Mouse (Mus musculus): Measurements from ENCODE around the gene Slco1a5. TPM values are rescaled to one million over a fixed set of nuclear protein-coding genes. Genes with fewer than 3 reads are reported as not detected.

The Slco1a5 gene
- polyA plus RNA-seq, 1 experiment from 2014 or later: 0.66 TPM

Other genes starting within 250 kb of the Slco1a5 start
- gene Slco1a6, start 114.5 kb downstream of the Slco1a5 start, polyA plus RNA-seq (2015; fragmentation: Nextera tagmentation; extraction: Ambion mirVana): 0.46 and 0.48 TPM in 2 replicates
- gene Iapp, start 24.6 kb downstream of the Slco1a5 start, polyA plus RNA-seq (2015; fragmentation: Nextera tagmentation; extraction: Ambion mirVana): 0.36 TPM in 1 of 2 replicates, not detected in the other
- 21.6 and 23.7 TPM in 2 replicates for gene Pyroxd1, start 22.7 kb upstream of the Slco1a5 start, polyA plus RNA-seq (2015; fragmentation: Nextera tagmentation; extraction: Ambion mirVana)
- 23.7 and 26.3 TPM in 2 replicates for gene Recql, start 64.1 kb upstream of the Slco1a5 start, polyA plus RNA-seq (2015; fragmentation: Nextera tagmentation; extraction: Ambion mirVana)
- 77.2 and 83.9 TPM in 2 replicates for gene Golt1b, start 64.2 kb upstream of the Slco1a5 start, polyA plus RNA-seq (2015; fragmentation: Nextera tagmentation; extraction: Ambion mirVana)
- gene Spx, start 90.5 kb upstream of the Slco1a5 start, polyA plus RNA-seq (2015; fragmentation: Nextera tagmentation; extraction: Ambion mirVana): 6.8 and 8.3 TPM in 2 replicates
- 0.06 and 0.12 TPM in 2 replicates for gene Gys2, start 150.1 kb upstream of the Slco1a5 start, polyA plus RNA-seq (2015; fragmentation: Nextera tagmentation; extraction: Ambion mirVana)
- gene Ldhb, start 185.0 kb upstream of the Slco1a5 start, polyA plus RNA-seq (2015; fragmentation: Nextera tagmentation; extraction: Ambion mirVana): 450 and 468 TPM in 2 replicates
- 14.8 and 15.8 TPM in 2 replicates for gene Kcnj8, start 248.6 kb upstream of the Slco1a5 start, polyA plus RNA-seq (2015; fragmentation: Nextera tagmentation; extraction: Ambion mirVana)

Measured in midbrain, embryonic 15.5 days (tissue).